Mouse (Mus musculus) lung, postnatal 36 days (tissue): ENCODE measurements at regions not wholly inside any gene's neighbourhood (a gene's known extent, or its start where the extent isn't known, plus 50 kb on each side); places are given as distances from the start of the nearest gene placed in this dataset.

Experiments used
- DNase-seq: peaks from one replicate; pipeline ENCODE4 v3.0.0; 2022; ENCODE audit warnings: mixed read lengths

GRCm38 (mm10) chr13:113536306-113536705 is 82.1 kb downstream of the Snx18 start:
- DNase-seq = no peak

DNA sequence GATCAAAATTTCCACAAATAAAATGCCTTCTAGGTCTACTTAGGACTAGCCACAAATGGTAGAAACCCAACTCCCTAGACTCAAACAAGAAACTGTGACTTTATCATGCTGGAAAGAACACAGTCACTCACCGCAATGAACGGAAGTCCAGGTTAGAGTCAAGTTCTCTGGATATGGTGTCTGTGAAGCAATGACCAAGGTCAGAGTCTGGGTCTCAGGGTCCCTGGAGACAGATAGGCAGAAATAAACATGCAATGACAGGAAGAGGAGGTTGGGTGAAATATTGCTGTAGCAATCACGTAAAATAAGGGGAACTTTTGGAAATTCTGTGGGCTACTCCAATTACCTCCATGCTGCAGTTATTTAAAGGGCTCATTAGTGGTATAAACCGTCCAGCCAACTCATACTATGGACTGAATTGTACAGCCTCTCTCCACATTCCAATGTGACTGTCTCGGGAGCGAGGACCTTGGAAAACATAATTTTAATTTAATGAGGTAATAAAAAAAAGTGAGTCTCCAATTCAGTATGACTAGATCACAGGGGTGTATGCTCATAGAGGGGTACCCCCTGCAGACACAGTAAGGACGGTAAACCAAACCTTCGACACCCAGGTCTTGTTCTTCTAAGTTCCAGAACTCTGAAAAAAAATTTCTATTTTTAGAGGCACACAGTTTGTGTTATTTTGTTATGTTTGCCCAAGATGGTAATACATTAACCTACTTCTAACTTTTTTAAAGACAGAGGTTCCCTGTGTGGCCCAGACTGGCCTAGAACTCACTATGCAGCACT is 83.5 kb downstream of the Snx18 start:
- no peak for DNase-seq

DNA sequence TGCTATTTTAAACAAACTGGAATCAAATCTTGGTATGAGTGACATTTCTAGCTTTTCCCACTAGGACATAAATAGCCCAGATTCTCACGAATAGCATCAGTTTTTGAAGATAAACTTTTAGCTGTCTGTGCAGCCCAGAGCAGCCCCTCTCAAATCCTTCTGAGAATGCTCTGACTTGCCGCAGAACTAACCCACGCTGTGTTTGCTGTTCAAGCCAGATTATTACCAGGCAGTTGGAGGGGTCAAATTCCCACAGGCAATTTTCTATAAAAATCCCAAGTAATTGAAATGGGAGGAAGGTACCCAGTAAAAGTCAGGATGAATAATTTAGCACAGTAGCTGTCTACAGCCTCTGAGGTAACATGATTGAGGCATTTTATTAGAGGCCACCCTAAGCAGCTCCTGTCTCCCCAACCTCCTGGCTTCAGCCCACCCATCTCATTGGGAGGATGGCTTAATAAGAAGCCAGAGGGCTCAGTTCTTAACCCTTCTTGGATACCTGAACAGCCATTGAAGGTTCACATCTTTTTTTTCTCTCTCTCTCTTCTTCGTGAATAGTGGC is 84.4 kb downstream of the Snx18 start:
- no peak for DNase-seq

DNA sequence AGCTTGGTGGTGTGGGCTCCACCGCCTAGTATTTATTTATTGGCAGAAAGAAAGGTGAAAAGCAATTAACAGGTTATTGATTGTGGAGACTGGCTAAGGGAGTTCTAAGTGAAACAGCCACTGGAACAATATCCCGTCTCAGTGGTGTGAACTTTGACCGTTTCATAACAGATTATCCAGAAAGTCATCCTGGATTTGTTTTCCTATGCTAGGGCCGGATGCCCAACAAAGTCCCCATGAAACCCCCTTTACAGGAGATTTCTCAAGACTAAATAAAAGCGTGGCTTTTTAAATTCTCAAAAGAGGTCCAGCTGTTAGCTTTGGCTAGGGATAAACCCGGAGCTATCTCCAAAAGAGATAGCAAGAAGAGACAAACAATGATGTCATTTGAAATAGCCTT is 91.4 kb downstream of the Snx18 start:
- no peak for DNase-seq

DNA sequence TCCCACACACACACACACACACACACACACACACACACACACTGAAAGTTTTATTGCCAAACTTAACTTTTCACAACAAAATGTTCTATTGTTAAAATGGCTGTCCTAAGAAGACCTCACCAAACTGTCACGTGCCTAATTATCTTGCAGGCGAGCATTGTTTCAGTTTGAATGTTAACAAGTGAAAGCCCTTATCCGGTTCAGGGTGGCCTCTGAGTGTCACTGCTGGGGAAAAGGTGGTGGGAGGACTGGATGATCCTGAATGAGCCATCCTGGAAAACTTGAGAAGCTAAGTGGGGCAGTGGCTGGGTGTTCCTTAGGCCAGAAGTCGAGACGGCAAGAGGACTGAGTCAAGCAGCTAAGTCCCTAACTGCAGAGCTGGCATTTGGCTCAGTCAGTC is 94.9 kb downstream of the Snx18 start:
- DNase-seq = no peak

- DNase-seq = no peak
These were observed 100.2 kb downstream of the Snx18 start for GRCm38 (mm10) chr13:113518144-113518543.

DNA sequence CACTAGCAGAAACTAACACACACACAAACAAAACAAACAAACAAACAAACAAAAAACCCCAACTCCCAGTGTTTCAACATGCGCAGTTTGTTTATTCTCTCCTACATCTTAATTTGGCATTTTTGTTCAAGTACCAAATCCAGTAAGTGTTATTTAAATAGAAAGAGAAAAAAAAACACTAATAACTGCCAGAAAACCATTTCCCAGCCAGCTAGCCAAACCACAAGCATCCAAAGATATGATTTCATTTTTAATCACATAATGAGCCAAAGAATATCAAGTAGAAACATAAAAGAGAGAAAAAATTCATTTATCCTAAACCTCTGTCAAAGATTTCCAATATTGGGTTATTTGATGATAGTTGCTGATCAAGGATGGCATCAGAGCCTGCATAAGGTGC is 102.3 kb downstream of the Snx18 start:
- no peak for DNase-seq

DNA sequence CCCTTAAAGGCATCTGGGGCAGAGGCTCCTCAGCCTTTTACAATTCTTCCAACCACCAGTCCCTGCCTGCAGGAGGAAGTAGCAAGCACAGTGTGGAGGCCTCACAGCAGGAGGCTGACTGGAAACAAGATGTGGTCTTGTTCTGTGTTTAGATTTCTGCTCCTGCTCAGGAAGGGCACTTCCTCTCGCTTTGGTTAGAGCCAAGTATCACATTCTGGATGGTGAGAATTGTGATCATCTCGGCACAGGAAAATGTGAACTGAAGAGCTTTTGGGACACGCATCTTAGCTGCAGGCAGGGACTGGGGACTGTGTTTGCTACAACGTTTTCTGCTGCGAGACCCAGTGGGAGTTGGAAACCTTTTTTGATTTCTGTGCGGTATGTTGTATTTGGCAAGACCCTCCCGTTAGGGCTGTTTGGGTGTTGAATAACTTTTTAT is 103.2 kb downstream of the Snx18 start:
- DNase-seq = peak; percentile 49

DNA sequence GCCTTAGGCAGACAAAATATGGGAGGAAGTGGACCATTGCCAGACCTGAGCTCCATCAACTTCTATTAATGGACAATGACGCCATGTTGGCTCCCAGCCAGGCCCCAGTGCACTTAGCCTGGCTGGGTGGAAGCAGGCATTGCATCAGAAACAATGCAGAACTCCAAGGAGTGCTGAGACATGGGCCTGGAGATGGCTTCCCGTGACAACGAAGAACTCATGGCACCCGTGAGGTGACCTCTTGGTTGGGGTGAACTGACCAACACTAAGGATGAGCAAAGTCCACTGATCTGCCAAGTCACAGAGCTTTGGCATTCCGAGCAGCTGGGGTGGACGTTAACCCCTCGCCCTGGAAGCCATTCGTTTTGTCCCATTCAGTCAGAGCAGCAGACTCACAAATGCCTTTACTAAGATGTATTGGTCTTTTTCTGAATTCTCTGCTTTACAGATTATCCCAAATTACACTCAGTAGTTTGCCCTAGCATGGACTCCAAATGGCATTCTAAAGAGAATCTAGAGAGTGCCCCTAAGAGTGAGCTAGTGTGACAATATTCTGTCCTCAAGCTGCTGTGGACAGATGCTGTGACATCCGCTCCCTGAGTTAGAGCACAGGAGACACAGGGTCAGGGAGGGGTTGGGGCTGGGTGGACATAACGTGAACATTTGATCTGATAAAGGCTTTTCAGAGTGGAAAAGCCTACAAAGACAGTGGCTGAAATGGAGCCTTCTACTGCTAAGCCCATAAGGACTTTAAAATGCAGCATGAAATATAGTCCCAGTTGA is 108.8 kb downstream of the Snx18 start:
- DNase-seq = peak; percentile 92

- no peak for DNase-seq
These were observed 110.1 kb downstream of the Snx18 start for GRCm38 (mm10) chr13:113508124-113508728.

DNA sequence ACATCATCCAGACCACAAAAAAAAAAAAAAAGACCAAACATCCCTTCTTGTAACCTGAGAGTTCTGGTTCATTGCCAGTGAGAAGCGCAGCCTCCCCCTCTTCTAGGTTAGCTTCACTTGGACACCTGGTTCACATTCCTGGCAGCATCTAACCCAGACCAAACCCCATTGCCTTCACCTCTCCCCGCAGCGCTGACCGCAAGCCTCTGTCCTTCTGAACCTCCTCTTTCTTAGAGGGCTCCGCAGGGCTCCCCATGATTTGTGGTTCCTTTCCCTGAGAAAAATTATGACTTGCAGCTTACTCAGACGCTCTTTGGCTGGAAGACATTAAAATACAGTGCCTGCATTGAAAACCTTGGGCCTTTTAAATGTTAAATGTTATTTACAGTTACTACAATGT is 115.8 kb downstream of the Snx18 start:
- DNase-seq = no peak

- DNase-seq = no peak
These were observed 116.3 kb downstream of the Snx18 start for GRCm38 (mm10) chr13:113502059-113502458.

GRCm38 (mm10) chr13:113500373-113500990 is 117.9 kb downstream of the Snx18 start:
- DNase-seq = no peak

- peak; percentile 37 for DNase-seq
These were observed 119.2 kb downstream of the Snx18 start for GRCm38 (mm10) chr13:113499079-113499710.

GRCm38 (mm10) chr13:113495595-113496285 is 122.6 kb downstream of the Snx18 start:
- peak; percentile 87 for DNase-seq

DNA sequence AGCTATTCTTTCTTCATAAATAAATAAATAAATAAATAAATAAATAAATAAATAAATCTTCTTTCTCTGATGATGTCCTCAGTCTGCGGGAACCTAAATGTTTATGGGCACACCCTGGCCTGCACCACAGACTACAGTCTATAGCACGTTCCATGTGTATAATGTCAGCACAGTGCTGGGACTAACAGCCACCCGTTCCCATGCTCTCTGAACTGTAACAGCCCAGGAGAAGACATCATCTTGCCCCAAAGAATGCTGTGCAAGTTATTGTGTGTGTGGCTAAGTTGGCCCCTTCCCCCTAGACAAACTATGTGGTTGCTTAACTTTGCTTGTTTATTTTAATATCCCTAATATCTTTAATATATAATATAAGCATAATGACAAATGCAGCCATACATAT is 123.2 kb downstream of the Snx18 start:
- DNase-seq = no peak

DNA sequence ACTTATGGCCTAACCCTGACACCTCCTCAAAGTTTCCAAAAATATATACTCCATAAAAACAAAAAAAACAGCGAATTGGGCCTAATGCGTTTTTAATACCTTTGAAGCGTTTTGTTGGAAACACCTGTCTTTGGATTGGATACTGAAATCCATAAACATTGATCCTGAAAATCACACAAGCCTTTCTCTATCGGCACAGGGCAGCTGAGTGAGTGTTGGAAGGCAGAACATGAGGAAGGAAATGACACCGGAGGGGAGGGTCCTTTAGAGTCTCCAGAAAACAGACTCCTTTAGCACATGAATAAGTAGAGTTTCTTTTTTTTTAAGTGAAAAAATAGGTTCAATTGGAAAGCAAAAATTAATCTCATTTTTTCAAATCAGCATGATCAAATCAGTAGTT is 123.7 kb downstream of the Snx18 start:
- no peak for DNase-seq

DNA sequence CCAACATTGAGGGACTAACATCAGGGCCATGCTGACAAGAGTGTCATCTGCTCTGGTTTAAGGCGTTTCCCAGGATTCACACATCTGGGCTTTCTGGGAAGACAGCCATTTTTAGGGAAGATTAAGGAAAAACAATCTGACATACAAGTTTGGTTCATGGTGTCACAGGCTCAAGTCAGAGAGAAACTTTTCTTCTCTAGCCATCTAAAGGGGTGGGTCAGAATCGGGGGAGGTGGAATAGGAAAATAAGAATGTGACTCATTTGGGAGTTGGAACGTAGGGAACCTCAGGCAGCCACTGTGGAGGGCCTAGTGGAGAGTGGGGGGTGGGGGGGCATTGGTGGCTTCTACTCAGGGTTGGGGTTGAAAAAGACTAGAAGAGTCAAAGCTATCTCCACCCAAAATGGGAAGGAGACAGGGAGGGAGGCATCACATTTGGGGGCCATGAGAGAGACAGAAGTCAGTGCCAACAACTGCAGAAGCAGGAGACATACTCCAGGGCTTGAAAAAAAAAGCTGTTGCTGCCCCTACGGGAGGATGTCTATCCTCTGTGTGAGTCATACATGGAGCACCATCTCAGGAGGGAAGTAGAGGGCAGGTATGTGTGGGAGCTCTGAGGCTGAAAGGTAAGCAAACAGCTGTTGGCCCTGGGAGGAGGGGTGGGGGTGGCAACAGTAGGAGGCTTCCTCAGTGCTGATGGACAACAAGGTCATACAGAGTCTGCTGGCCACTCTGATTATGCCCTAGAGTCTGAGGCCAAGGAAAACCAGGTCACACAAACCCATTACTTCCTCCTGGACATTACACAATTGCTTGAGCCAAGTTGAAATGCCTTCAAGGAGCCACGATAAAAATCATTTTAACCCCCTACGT is 128.2 kb downstream of the Snx18 start:
- DNase-seq = peak; percentile 34

DNA sequence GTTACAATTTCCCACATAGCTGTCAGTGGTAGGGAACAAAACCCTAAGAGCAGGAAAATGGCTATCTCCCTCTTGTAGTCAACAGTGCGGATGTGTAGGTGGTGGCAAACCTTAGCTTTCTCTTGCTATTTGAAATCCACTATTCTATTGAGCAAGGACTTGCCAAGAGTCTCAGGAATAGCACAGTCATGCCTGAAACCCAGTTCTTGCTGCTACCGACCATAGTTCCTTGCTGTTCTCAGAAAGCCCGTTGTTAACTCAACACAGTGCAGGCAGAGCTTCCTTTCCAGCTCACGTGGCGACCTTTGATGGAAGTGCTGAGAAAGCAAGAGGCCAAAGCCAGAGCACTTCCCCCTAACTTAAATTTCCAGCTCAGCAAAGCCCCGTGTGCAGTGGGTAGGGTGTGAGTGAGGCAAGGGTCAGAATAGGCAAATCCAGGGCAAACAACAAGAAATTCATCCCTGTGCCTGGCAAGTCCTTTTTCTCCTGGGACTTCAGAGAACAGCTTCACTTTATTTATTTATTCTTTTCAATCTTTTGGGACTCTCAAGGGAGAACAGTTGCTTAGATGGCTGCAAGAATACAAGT is 131.9 kb downstream of the Snx18 start:
- no peak for DNase-seq

- peak; percentile 71 for DNase-seq
These were observed 132.9 kb downstream of the Snx18 start for GRCm38 (mm10) chr13:113485511-113485910.
